Mouse (Mus musculus): Measurements from ENCODE around the gene Lasp1. TPM values are rescaled to one million over a fixed set of nuclear protein-coding genes. Genes with fewer than 3 reads are reported as not detected.
"Not testable (repeated sequence)": the region's sequence is repeated elsewhere in the genome, so short reads cannot be mapped to it uniquely, and the experiment has no call there.

Gene Lasp1
- polyA plus RNA-seq, 1 experiment from 2014 or later, result 45.1 TPM

DNA sequence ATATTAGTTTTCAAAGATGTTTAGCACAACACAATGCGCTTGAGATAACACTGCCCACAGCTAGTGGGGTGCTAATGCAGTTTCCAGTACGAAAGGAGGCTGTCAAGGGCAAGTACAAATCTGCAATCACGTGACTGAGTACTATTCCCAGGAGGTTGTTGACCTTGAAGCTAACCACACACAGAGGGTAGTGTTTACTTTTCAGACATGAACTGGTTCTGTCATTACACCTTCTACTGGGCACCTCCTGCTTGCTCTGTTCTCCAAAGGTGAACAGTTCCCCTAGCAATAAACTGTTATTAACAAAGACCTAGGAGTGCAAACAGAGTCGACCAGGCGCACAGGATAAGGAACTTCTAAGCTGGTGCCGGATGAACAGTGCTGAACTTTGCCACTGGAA lies 51.6 kb downstream of the Lasp1 start:
- H3K27me3 ChIP-seq (replicated peaks), result no peaks in the 10 kb centered on the region
- ATAC-seq (ENCODE audit: extremely low read depth, insufficient number of reproducible peaks, low FRiP score, low TSS enrichment), result no peak

DNA sequence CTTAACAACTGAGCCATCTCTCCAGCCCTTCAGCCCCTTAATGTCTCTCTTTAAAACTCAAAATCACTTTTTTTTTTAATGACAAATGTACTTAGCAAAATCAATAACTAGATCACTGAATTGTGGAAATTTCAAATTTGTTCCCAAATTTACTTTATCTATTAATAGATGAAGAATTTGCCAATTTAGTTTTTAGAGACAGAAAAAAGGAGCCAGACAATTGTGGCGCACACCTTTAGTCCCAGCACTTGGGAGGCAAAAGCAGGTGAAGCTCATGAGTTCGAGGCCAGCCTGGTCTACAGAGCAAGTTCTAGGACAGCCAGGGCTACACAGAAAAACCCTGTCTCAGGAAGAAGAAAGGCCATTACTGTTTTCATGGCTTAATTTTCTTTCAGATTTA lies 52.8 kb downstream of the Lasp1 start:
- 81% methylated on average over 2 of the region's 2 CpGs for WGBS
- ATAC-seq (ENCODE audit: extremely low read depth, insufficient number of reproducible peaks, low FRiP score, low TSS enrichment), result no peak

More for the DNA sequence above, 51.6 kb downstream of the Lasp1 start:
- H3K9me3 ChIP-seq, result no peaks in the 10 kb centered on the region
- no peaks in the 10 kb centered on the region for H3K36me3 ChIP-seq
- H3K4me1 ChIP-seq, result peaks cover 4% of the 10 kb centered on the region
- H3K4me2 ChIP-seq, result no peak overlapping the region
- no peak overlapping the region for H3K9ac ChIP-seq
- no peak overlapping the region for H3K4me3 ChIP-seq
- peak overlapping the region; percentile 75 for H3K27ac ChIP-seq (replicated peaks)
- WGBS, result 47% methylated on average over 6 of the region's 6 CpGs

GRCm38 (mm10) chr11:97855473-97855872 lies 56.7 kb downstream of the Lasp1 start:
- no peak for ATAC-seq (ENCODE audit: extremely low read depth, insufficient number of reproducible peaks, low FRiP score, low TSS enrichment)

More for the DNA sequence above, 52.8 kb downstream of the Lasp1 start:
- Histone ChIP-seq H3K9ac (no peak overlapping the region), H3K4me2 (no peak overlapping the region), H3K4me3 (no peak overlapping the region), H3K36me3 (no peaks in the 10 kb centered on the region), H3K9me3 (no peaks in the 10 kb centered on the region), H3K4me1 (peaks cover 4% of the 10 kb centered on the region), H3K27ac (replicated peaks) (no peak overlapping the region), H3K27me3 (replicated peaks) (no peaks in the 10 kb centered on the region)

DNA sequence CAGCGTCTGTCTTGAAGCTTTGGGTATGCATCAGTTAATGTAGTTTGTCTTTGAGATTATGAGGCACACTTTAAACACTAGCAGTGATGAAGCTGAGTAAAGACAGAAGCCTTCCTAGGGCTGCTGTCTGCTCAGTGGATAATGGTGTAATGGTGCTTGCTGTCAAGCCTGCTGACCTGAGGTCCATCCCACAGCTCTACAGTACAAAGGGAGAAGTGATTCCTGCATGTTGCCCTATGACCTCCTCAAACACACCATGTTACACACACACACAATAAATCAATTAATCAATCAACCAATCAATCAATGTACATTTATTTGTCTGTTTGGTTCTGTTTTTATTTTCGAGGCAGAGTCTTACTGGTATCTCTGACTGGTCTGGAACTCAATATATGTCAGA lies 63.3 kb downstream of the Lasp1 start:
- no peaks in the 10 kb centered on the region for H3K4me1 ChIP-seq
- H3K4me2 ChIP-seq, result no peak overlapping the region
- H3K9ac ChIP-seq, result no peak overlapping the region
- no peak for ATAC-seq (ENCODE audit: extremely low read depth, insufficient number of reproducible peaks, low FRiP score, low TSS enrichment)
- H3K9me3 ChIP-seq, result no peaks in the 10 kb centered on the region
- WGBS, result 63% methylated on average over 2 of the region's 2 CpGs
- H3K27me3 ChIP-seq (replicated peaks), result no peaks in the 10 kb centered on the region
- H3K36me3 ChIP-seq, result no peaks in the 10 kb centered on the region
- no peak overlapping the region for H3K4me3 ChIP-seq
- H3K27ac ChIP-seq (replicated peaks), result no peak overlapping the region

More at GRCm38 (mm10) chr11:97855473-97855872, 56.7 kb downstream of the Lasp1 start:
- Histone ChIP-seq H3K9me3 (no peaks in the 10 kb centered on the region), H3K36me3 (no peaks in the 10 kb centered on the region), H3K4me2 (no peak overlapping the region), H3K4me1 (peaks cover 3% of the 10 kb centered on the region), H3K27me3 (replicated peaks) (no peaks in the 10 kb centered on the region), H3K27ac (replicated peaks) (no peak overlapping the region), H3K9ac (no peak overlapping the region), H3K4me3 (no peak overlapping the region)
- 85% methylated on average over 2 of the region's 2 CpGs for WGBS

GRCm38 (mm10) chr11:97865421-97865820 lies 66.6 kb downstream of the Lasp1 start:
- H3K4me3 ChIP-seq, result no peak overlapping the region
- no peaks in the 10 kb centered on the region for H3K9me3 ChIP-seq
- H3K36me3 ChIP-seq, result no peaks in the 10 kb centered on the region
- no peak overlapping the region for H3K9ac ChIP-seq
- WGBS, result 79% methylated on average over 5 of the region's 5 CpGs
- no peak for ATAC-seq (ENCODE audit: extremely low read depth, insufficient number of reproducible peaks, low FRiP score, low TSS enrichment)
- no peaks in the 10 kb centered on the region for H3K4me1 ChIP-seq
- H3K27ac ChIP-seq (replicated peaks), result no peak overlapping the region
- no peak overlapping the region for H3K4me2 ChIP-seq
- H3K27me3 ChIP-seq (replicated peaks), result no peaks in the 10 kb centered on the region

DNA sequence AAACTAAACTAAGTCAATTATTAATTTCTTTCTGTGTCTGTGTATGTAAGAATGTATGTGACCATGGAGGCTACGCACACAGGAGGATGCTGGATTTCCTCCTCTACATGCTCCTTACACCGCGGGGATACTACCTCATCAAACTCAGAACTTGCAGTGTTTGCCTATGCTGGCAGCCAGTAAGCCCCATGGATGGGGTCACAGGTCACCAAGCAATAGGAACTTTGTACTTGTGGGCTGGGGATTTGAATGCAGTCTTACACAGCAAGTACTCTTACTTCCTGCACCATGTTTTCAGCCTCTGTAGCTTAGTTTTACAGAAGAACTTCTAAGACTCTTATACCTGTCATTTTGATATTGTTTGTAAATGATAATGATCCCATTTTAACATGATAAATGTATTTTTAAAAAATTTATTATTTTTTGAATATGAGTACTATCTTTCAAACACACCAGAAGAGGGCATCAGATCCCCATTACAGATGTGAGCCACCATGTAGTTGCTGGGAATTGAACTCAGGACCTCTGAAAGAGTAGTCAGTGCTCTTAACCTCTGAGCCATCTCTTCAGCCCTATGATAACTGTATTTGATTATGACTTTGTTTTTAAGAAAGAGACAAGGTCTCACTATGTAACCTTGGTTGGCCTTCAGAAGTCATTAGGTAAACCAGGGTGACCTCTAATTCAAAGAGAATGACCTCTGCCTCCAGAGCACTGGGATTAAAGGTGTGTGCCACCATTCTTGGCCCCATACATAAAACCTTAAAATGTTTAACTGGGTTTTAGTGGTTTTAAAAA lies 67.5 kb downstream of the Lasp1 start:
- Histone ChIP-seq H3K4me2 (no peak overlapping the region), H3K9me3 (no peaks in the 10 kb centered on the region), H3K27me3 (replicated peaks) (no peaks in the 10 kb centered on the region), H3K9ac (no peak overlapping the region), H3K4me3 (no peak overlapping the region), H3K36me3 (no peaks in the 10 kb centered on the region), H3K27ac (replicated peaks) (no peak overlapping the region), H3K4me1 (no peaks in the 10 kb centered on the region)
- ATAC-seq (ENCODE audit: extremely low read depth, insufficient number of reproducible peaks, low FRiP score, low TSS enrichment), result no peak
- 90% methylated on average over 3 of the region's 3 CpGs for WGBS

DNA sequence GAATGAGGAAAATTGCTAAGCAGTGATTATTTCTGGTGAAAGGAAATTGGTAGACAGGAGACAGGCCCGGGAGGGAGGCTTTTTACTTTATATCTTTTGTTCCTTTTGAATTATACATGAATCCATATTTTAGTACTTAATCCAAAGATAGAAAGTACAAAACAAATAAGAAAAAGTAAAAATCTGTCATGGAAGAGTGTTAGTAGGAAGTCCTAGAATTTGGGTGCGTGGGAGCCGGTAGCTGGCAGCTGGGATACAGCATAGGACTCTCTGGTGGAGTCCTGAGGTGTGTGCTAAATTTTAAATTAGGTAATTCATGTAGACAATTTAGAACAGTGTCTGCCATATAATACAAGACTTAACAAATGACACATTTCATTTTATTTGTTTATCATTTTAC lies 68.8 kb downstream of the Lasp1 start:
- no peaks in the 10 kb centered on the region for H3K36me3 ChIP-seq
- 82% methylated on average over 3 of the region's 3 CpGs for WGBS
- ATAC-seq (ENCODE audit: extremely low read depth, insufficient number of reproducible peaks, low FRiP score, low TSS enrichment), result no peak

GRCm38 (mm10) chr11:97872378-97872777 lies 73.6 kb downstream of the Lasp1 start:
- H3K36me3 ChIP-seq; H3K27ac ChIP-seq (replicated peaks); H3K4me1 ChIP-seq; H3K9me3 ChIP-seq; H3K27me3 ChIP-seq (replicated peaks); H3K9ac ChIP-seq; H3K4me2 ChIP-seq; H3K4me3 ChIP-seq; ATAC-seq (ENCODE audit: extremely low read depth, insufficient number of reproducible peaks, low FRiP score, low TSS enrichment): not testable (repeated sequence)
- WGBS, result 79% methylated on average over 5 of the region's 5 CpGs

More for the DNA sequence above, 68.8 kb downstream of the Lasp1 start:
- H3K9ac ChIP-seq, result no peak overlapping the region
- no peak overlapping the region for H3K27ac ChIP-seq (replicated peaks)
- H3K9me3 ChIP-seq, result no peaks in the 10 kb centered on the region
- H3K4me3 ChIP-seq, result no peak overlapping the region
- H3K4me2 ChIP-seq, result no peak overlapping the region
- H3K4me1 ChIP-seq, result no peaks in the 10 kb centered on the region
- H3K27me3 ChIP-seq (replicated peaks), result no peaks in the 10 kb centered on the region

GRCm38 (mm10) chr11:97874396-97874795 lies 75.6 kb downstream of the Lasp1 start:
- WGBS, result 83% methylated on average over 1 of the region's 1 CpGs
- no peak for ATAC-seq (ENCODE audit: extremely low read depth, insufficient number of reproducible peaks, low FRiP score, low TSS enrichment)
- Histone ChIP-seq H3K9me3 (no peaks in the 10 kb centered on the region), H3K27ac (replicated peaks) (no peak overlapping the region), H3K9ac (no peak overlapping the region), H3K27me3 (replicated peaks) (no peaks in the 10 kb centered on the region), H3K4me3 (no peak overlapping the region), H3K36me3 (no peaks in the 10 kb centered on the region), H3K4me1 (no peaks in the 10 kb centered on the region), H3K4me2 (no peak overlapping the region)

DNA sequence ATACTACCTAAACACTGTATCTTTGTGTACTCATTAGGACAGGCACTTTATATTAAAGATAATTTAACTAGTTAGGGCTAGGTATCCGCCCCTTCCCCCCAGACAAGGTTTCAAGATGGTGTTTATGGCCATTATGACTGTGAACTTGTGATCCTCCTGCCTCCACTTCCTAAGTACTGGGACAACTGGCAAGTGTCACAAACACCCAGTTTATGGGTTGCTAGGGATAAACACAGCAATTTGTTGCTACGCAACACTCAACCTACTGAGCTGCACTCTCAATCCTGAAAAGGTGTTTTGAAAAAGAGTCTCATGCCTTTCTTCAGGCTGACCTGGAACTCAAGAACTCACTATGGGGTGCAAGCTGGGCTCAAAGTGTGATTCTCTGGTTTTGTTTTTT lies 78.5 kb downstream of the Lasp1 start:
- 66% methylated on average over 2 of the region's 2 CpGs for WGBS
- Histone ChIP-seq H3K9ac (no peak overlapping the region), H3K4me3 (no peak overlapping the region), H3K9me3 (no peaks in the 10 kb centered on the region), H3K27me3 (replicated peaks) (no peaks in the 10 kb centered on the region), H3K4me2 (no peak overlapping the region), H3K27ac (replicated peaks) (no peak overlapping the region), H3K4me1 (no peaks in the 10 kb centered on the region), H3K36me3 (no peaks in the 10 kb centered on the region)
- no peak for ATAC-seq (ENCODE audit: extremely low read depth, insufficient number of reproducible peaks, low FRiP score, low TSS enrichment)

- 86% methylated on average over 4 of the region's 4 CpGs for WGBS
- 0 out of 2 replicates have a peak, but pooled peaks cover 3% of the 10 kb centered on the region for H3K4me1 ChIP-seq
Observed at GRCm38 (mm10) chr11:97880362-97880761, 81.6 kb downstream of the Lasp1 start.

DNA sequence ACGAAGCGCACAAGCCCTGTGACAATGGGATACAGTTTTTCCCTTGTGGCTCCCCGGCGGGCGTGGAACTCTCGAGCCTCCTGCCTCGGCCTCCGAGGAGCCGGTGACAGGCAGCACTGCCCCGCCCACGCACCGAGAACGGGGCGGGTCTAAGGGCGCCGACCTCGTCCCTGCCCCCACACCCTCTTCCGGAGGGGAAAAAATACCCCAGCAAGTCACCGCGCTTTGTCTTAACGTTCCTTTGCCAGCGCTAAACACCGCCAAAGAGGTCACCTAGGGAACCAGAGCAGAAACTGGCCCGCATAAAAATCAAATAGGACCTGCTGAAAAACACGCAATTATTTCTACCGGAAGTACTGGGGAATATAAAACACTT lies 84.7 kb downstream of the Lasp1 start:
- peak overlapping the region; percentile 76 for H3K9ac ChIP-seq
- H3K36me3 ChIP-seq, result no peaks in the 10 kb centered on the region
- H3K4me1 ChIP-seq, result 0 out of 2 replicates have a peak, but pooled peaks cover 3% of the 10 kb centered on the region
- peak; percentile 57; the same call in 1 of the 2 replicates for ATAC-seq (ENCODE audit: extremely low read depth, insufficient number of reproducible peaks, low FRiP score, low TSS enrichment)
- WGBS, result 4% methylated on average over 26 of the region's 26 CpGs
- H3K4me2 ChIP-seq, result peak overlapping the region; percentile 71
- H3K27me3 ChIP-seq (replicated peaks), result no peaks in the 10 kb centered on the region
- H3K27ac ChIP-seq (replicated peaks), result peak overlapping the region; percentile 79
- 0 out of 2 replicates have a peak, but pooled peaks cover 3% of the 10 kb centered on the region for H3K9me3 ChIP-seq
- peak overlapping the region; percentile 65 for H3K4me3 ChIP-seq

More at GRCm38 (mm10) chr11:97880362-97880761, 81.6 kb downstream of the Lasp1 start:
- Histone ChIP-seq H3K4me3 (no peak overlapping the region), H3K9ac (no peak overlapping the region), H3K27ac (replicated peaks) (no peak overlapping the region), H3K27me3 (replicated peaks) (no peaks in the 10 kb centered on the region), H3K4me2 (no peak overlapping the region), H3K9me3 (0 out of 2 replicates have a peak, but pooled peaks cover 3% of the 10 kb centered on the region), H3K36me3 (no peaks in the 10 kb centered on the region)
- ATAC-seq (ENCODE audit: extremely low read depth, insufficient number of reproducible peaks, low FRiP score, low TSS enrichment), result no peak

All from heart, embryonic 13.5 days (tissue).